Mouse (Mus musculus) liver, postnatal 0 days (tissue): ENCODE measurements around the gene Xaf1.

Experiments used
- CTCF ChIP-seq: sonication (generic); IDR thresholded peaks from 2 replicates; pipeline ENCODE4 v1.5.1; 2016; ENCODE audit warnings: antibody characterized with exemption, low read depth
- EP300 ChIP-seq: IDR thresholded peaks from 2 replicates; pipeline ENCODE4 v1.6.1; 2016; ENCODE audit warnings: antibody characterized with exemption, low read depth, mild to moderate bottlenecking

- TF ChIP-seq CTCF (no peak), EP300 (no peak)
Observed at GRCm38 (mm10) chr11:72271761-72272160, 29.7 kb upstream of the Xaf1 start.
